ENCODE assay signal across 8 mouse cellular contexts in genomic region chr5:113035094-113036047, GRCm38 (mm10). TPM values are rescaled to one million over a fixed set of nuclear protein-coding genes. Genes with fewer than 3 reads are reported as not detected.
DNase-seq lines count a peak whose midpoint lies in the region; ATAC-seq and TF ChIP-seq lines count a peak whose summit lies in the region.

No protein-coding gene starts in this region.

- 56% methylated on average over 10 of the region's 10 CpGs for WGBS in hindbrain, embryonic 15.5 days
- 53% methylated on average over 10 of the region's 10 CpGs for WGBS in hindbrain, embryonic 16.5 days
- 40% methylated on average over 10 of the region's 10 CpGs for WGBS in limb, embryonic 14.5 days
- 57% methylated on average over 10 of the region's 10 CpGs for WGBS in stomach, embryonic 14.5 days

- H3K4me2 ChIP-seq in hindbrain, embryonic 15.5 days = no peak overlapping the region
- no peak overlapping the region for H3K4me2 ChIP-seq in hindbrain, embryonic 16.5 days (ENCODE audit: low read length)
- H3K4me2 ChIP-seq in limb, embryonic 14.5 days (replicated peaks; ENCODE audit: low read depth, low read length, severe bottlenecking) = no peak overlapping the region
- no peak overlapping the region for H3K4me2 ChIP-seq in stomach, embryonic 14.5 days (replicated peaks; ENCODE audit: low read depth, low read length)

- peak; percentile 64 for DNase-seq in brain, adult 2 months (ENCODE audit: low read depth, low spot score)
- peak; percentile 56 for DNase-seq in limb, embryonic 14.5 days (ENCODE audit: low spot score)
- DNase-seq in testis, postnatal 10 days (ENCODE audit: low spot score) = no peak
- no peak for DNase-seq in urinary bladder, postnatal 4 days (ENCODE audit: low spot score in 2 of 2)
- DNase-seq in adipocyte (ENCODE audit: low spot score) = no peak

- H3K36me3 ChIP-seq in hindbrain, embryonic 15.5 days = no peaks in the 10 kb centered on the region
- H3K36me3 ChIP-seq in hindbrain, embryonic 16.5 days (ENCODE audit: control insufficient read depth, insufficient read depth, low read length) = no peaks in the 10 kb centered on the region
- H3K36me3 ChIP-seq in limb, embryonic 14.5 days (ENCODE audit: control insufficient read depth, insufficient read depth, low read length) = no peaks in the 10 kb centered on the region
- no peaks in the 10 kb centered on the region for H3K36me3 ChIP-seq in stomach, embryonic 14.5 days (ENCODE audit: control insufficient read depth, insufficient read depth, low read length)

- no peak overlapping the region for H3K4me3 ChIP-seq in hindbrain, embryonic 15.5 days
- H3K4me3 ChIP-seq in hindbrain, embryonic 16.5 days (ENCODE audit: low read length) = no peak overlapping the region
- no peak overlapping the region for H3K4me3 ChIP-seq in limb, embryonic 14.5 days (replicated peaks; ENCODE audit: low read length)
- H3K4me3 ChIP-seq in stomach, embryonic 14.5 days (ENCODE audit: low read depth, low read length) = no peak overlapping the region

- H3K9ac ChIP-seq in hindbrain, embryonic 15.5 days = no peak overlapping the region
- H3K9ac ChIP-seq in hindbrain, embryonic 16.5 days (ENCODE audit: low read depth, low read length) = no peak overlapping the region
- no peak overlapping the region for H3K9ac ChIP-seq in limb, embryonic 14.5 days (ENCODE audit: low read depth, low read length, severe bottlenecking)
- H3K9ac ChIP-seq in stomach, embryonic 14.5 days (replicated peaks; ENCODE audit: low read depth, low read length) = no peak overlapping the region

- no peak for TF ChIP-seq POLR2A in limb, embryonic 14.5 days (IDR thresholded peaks at IDR 0.05; ENCODE audit: borderline replicate concordance, extremely low read depth, insufficient read depth, insufficient read length)

- H3K4me1 ChIP-seq in hindbrain, embryonic 15.5 days (replicated peaks) = peaks cover 23% of the 10 kb centered on the region
- peaks cover 17% of the 10 kb centered on the region for H3K4me1 ChIP-seq in hindbrain, embryonic 16.5 days (ENCODE audit: control insufficient read depth, insufficient read depth, low read depth, low read length)
- H3K4me1 ChIP-seq in limb, embryonic 14.5 days (ENCODE audit: control insufficient read depth, insufficient read depth, low read length) = peaks cover 11% of the 10 kb centered on the region
- peaks cover 9% of the 10 kb centered on the region; the same call in 1 of the 2 replicates for H3K4me1 ChIP-seq in stomach, embryonic 14.5 days (ENCODE audit: control insufficient read depth, insufficient read depth, low read length)

- no peaks in the 10 kb centered on the region for H3K27me3 ChIP-seq in hindbrain, embryonic 15.5 days
- H3K27me3 ChIP-seq in hindbrain, embryonic 16.5 days (replicated peaks; ENCODE audit: control insufficient read depth, insufficient read depth, low read length) = no peaks in the 10 kb centered on the region
- H3K27me3 ChIP-seq in limb, embryonic 14.5 days (ENCODE audit: control insufficient read depth, insufficient read depth, low read length) = no peaks in the 10 kb centered on the region
- no peaks in the 10 kb centered on the region for H3K27me3 ChIP-seq in stomach, embryonic 14.5 days (ENCODE audit: control insufficient read depth, insufficient read depth, low read length)

- peak overlapping the region; percentile 34 for H3K27ac ChIP-seq in hindbrain, embryonic 15.5 days (replicated peaks)
- no peak overlapping the region for H3K27ac ChIP-seq in hindbrain, embryonic 16.5 days (ENCODE audit: low read depth, low read length)
- no peak overlapping the region; the same call in 1 of the 2 replicates for H3K27ac ChIP-seq in limb, embryonic 14.5 days (replicated peaks; ENCODE audit: low read depth, low read length)
- 0 out of 2 replicates have a peak overlapping the region, but pooled peaks have one; percentile 2 for H3K27ac ChIP-seq in stomach, embryonic 14.5 days (ENCODE audit: low read length)

- no peaks in the 10 kb centered on the region for H3K9me3 ChIP-seq in hindbrain, embryonic 15.5 days
- H3K9me3 ChIP-seq in hindbrain, embryonic 16.5 days (ENCODE audit: control insufficient read depth, low read length) = no peaks in the 10 kb centered on the region
- no peaks in the 10 kb centered on the region for H3K9me3 ChIP-seq in limb, embryonic 14.5 days (ENCODE audit: control insufficient read depth, low read length)
- no peaks in the 10 kb centered on the region for H3K9me3 ChIP-seq in stomach, embryonic 14.5 days (ENCODE audit: control insufficient read depth, low read depth, low read length)

- ATAC-seq in hindbrain, embryonic 15.5 days (ENCODE audit: low FRiP score, low read depth) = 0 out of 2 replicates have a peak, but pooled peaks have one; percentile 20
- ATAC-seq in hindbrain, embryonic 16.5 days = no peak
- no peak for ATAC-seq in limb, embryonic 14.5 days (ENCODE audit: low FRiP score, low read depth)
- ATAC-seq in stomach, embryonic 14.5 days (ENCODE audit: insufficient number of reproducible peaks, insufficient read depth, low FRiP score, low read depth) = no peak; the same call in 1 of the 2 replicates

RNA-seq across cellular contexts. Expression of gene Grk3, which starts 19.8 kb away (rescaled TPM):
- 24.3 and 24.6 TPM in 2 replicates for polyA plus RNA-seq in hindbrain, embryonic 15.5 days (2015; fragmentation: Nextera tagmentation; extraction: Ambion mirVana)
- 27.2 and 30.8 TPM in 2 replicates for polyA plus RNA-seq in hindbrain, embryonic 16.5 days (2015; fragmentation: Nextera tagmentation; extraction: Ambion mirVana)
- polyA plus RNA-seq in limb, embryonic 14.5 days (2012; rRNA removed) = 13.1 and 14.6 TPM in 2 replicates
- polyA plus RNA-seq in limb, embryonic 14.5 days (2014; fragmentation: Nextera tagmentation; extraction: Ambion mirVana) = 7.5 and 9.6 TPM in 2 replicates
- polyA plus RNA-seq in stomach, embryonic 14.5 days (2014; fragmentation: Nextera tagmentation; extraction: Ambion mirVana) = 15.5 and 18.2 TPM in 2 replicates

RNA-seq across cellular contexts. Expression of gene Crybb2, which starts 34.5 kb away (rescaled TPM):
- not detected in 2 replicates for polyA plus RNA-seq in hindbrain, embryonic 15.5 days (2015; fragmentation: Nextera tagmentation; extraction: Ambion mirVana)
- not detected in 2 replicates for polyA plus RNA-seq in hindbrain, embryonic 16.5 days (2015; fragmentation: Nextera tagmentation; extraction: Ambion mirVana)
- not detected in 2 replicates for polyA plus RNA-seq in limb, embryonic 14.5 days (2012; rRNA removed)
- not detected in 2 replicates for polyA plus RNA-seq in limb, embryonic 14.5 days (2014; fragmentation: Nextera tagmentation; extraction: Ambion mirVana)
- not detected in 2 replicates for polyA plus RNA-seq in stomach, embryonic 14.5 days (2014; fragmentation: Nextera tagmentation; extraction: Ambion mirVana)

RNA-seq across cellular contexts. Expression of gene Crybb3, which starts 46.0 kb away (rescaled TPM):
- 1.1 and 1.6 TPM in 2 replicates for polyA plus RNA-seq in hindbrain, embryonic 15.5 days (2015; fragmentation: Nextera tagmentation; extraction: Ambion mirVana)
- polyA plus RNA-seq in hindbrain, embryonic 16.5 days (2015; fragmentation: Nextera tagmentation; extraction: Ambion mirVana) = 0.86 and 1.8 TPM in 2 replicates
- polyA plus RNA-seq in limb, embryonic 14.5 days (2012; rRNA removed) = 4.3 and 4.6 TPM in 2 replicates
- 0.67 and 0.72 TPM in 2 replicates for polyA plus RNA-seq in limb, embryonic 14.5 days (2014; fragmentation: Nextera tagmentation; extraction: Ambion mirVana)
- polyA plus RNA-seq in stomach, embryonic 14.5 days (2014; fragmentation: Nextera tagmentation; extraction: Ambion mirVana) = 1.1 and 2.1 TPM in 2 replicates

Comparison
In these comparisons a context has a peak if more than half of its experiments do, and no peak if none do; other contexts are left out.
1. H3K27ac ChIP-seq: peak in hindbrain, embryonic 15.5 days (single experiment) and stomach, embryonic 14.5 days (single experiment); none in hindbrain, embryonic 16.5 days (single experiment) and limb, embryonic 14.5 days (single experiment).
2. DNase-seq: peak in brain, adult 2 months (single experiment) and limb, embryonic 14.5 days (single experiment); none in testis, postnatal 10 days (single experiment), urinary bladder, postnatal 4 days (0 of 2) and adipocyte (single experiment).